Mouse (Mus musculus): ENCODE measurements around the gene Lrr1. TPM values are rescaled to one million over a fixed set of nuclear protein-coding genes. Genes with fewer than 3 reads are reported as not detected.

The Lrr1 gene
- total RNA-seq, 1 experiment: 10.4 TPM

GRCm38 (mm10) chr12:69127170-69127569 is 41.4 kb upstream of the Lrr1 start:
- Histone ChIP-seq H3K9ac (ENCODE audit: insufficient read depth, low read depth, low read length, poor library complexity, severe bottlenecking) (no peak overlapping the region), H3K4me3 (ENCODE audit: insufficient read depth in 1 of 2, low read depth in 1 of 2, low read length in 2 of 2, poor library complexity in 1 of 2, severe bottlenecking in 1 of 2) (no peak overlapping the region), H3K9me3 (ENCODE audit: control insufficient read depth, insufficient read depth, low read depth, low read length) (no peaks in the 10 kb centered on the region), H3K36me3 (ENCODE audit: control insufficient read depth, insufficient read depth, low read length, poor library complexity, severe bottlenecking) (no peaks in the 10 kb centered on the region), H3K4me1 (ENCODE audit: control insufficient read depth in 2 of 2, insufficient read depth in 2 of 2, low read length in 2 of 2, poor library complexity in 1 of 2) (peaks cover 6 to 9% of the 10 kb centered on the region in 2 experiments), H3K27ac (ENCODE audit: insufficient read depth, low read depth, low read length, poor library complexity, severe bottlenecking) (no peak overlapping the region)
- in situ Hi-C loops (cut with MboI; ENCODE audit: low sequenced_read_pairs in 2 of 2, unreplicated experiment in 2 of 2): no loop called here
- peak; percentile 63 for DNase-seq (ENCODE audit: low read depth, low spot score)
- TF ChIP-seq ZNF384 (IDR thresholded peaks at IDR 0.05; ENCODE audit: low read depth, low read length) (no peak), CHD2 (IDR thresholded peaks at IDR 0.05; ENCODE audit: low read depth, low read length) (no peak), HCFC1 (IDR thresholded peaks at IDR 0.05; ENCODE audit: borderline replicate concordance, insufficient read depth, low read length) (no peak), ZC3H11A (IDR thresholded peaks at IDR 0.05; ENCODE audit: borderline replicate concordance, low read depth, low read length) (no peak), MAFK (IDR thresholded peaks at IDR 0.05; ENCODE audit: insufficient read depth, low read depth, low read length) (no peak)

- Histone ChIP-seq H3K4me3 (ENCODE audit: insufficient read depth in 1 of 2, low read depth in 1 of 2, low read length in 2 of 2, poor library complexity in 1 of 2, severe bottlenecking in 1 of 2) (no peak overlapping the region), H3K27ac (ENCODE audit: insufficient read depth, low read depth, low read length, poor library complexity, severe bottlenecking) (no peak overlapping the region), H3K9ac (ENCODE audit: insufficient read depth, low read depth, low read length, poor library complexity, severe bottlenecking) (no peak overlapping the region), H3K36me3 (ENCODE audit: control insufficient read depth, insufficient read depth, low read length, poor library complexity, severe bottlenecking) (no peaks in the 10 kb centered on the region), H3K9me3 (ENCODE audit: control insufficient read depth, insufficient read depth, low read depth, low read length) (no peaks in the 10 kb centered on the region), H3K4me1 (ENCODE audit: control insufficient read depth in 2 of 2, insufficient read depth in 2 of 2, low read length in 2 of 2, poor library complexity in 1 of 2) (peaks cover 6 to 9% of the 10 kb centered on the region in 2 experiments)
- in situ Hi-C loops (cut with MboI; ENCODE audit: low sequenced_read_pairs in 2 of 2, unreplicated experiment in 2 of 2): no loop called here
- no peak for TF ChIP-seq MAFK (IDR thresholded peaks at IDR 0.05; ENCODE audit: insufficient read depth, low read depth, low read length)
- TF ChIP-seq ZC3H11A (IDR thresholded peaks at IDR 0.05; ENCODE audit: borderline replicate concordance, low read depth, low read length): no peak
- no peak for TF ChIP-seq HCFC1 (IDR thresholded peaks at IDR 0.05; ENCODE audit: borderline replicate concordance, insufficient read depth, low read length)
- TF ChIP-seq CHD2 (IDR thresholded peaks at IDR 0.05; ENCODE audit: low read depth, low read length): no peak
- DNase-seq (ENCODE audit: low read depth, low spot score): no peak
These were observed 41.0 kb upstream of the Lrr1 start for GRCm38 (mm10) chr12:69127626-69128025.

- no peaks in the 10 kb centered on the region for H3K36me3 ChIP-seq (ENCODE audit: control insufficient read depth, insufficient read depth, low read length, poor library complexity, severe bottlenecking)
- in situ Hi-C loops (cut with MboI; ENCODE audit: low sequenced_read_pairs in 2 of 2, unreplicated experiment in 2 of 2): no loop called here
- H3K9ac ChIP-seq (ENCODE audit: insufficient read depth, low read depth, low read length, poor library complexity, severe bottlenecking): no peak overlapping the region
- no peak overlapping the region; the same call in 1 of the 2 replicates for H3K27ac ChIP-seq (ENCODE audit: insufficient read depth, low read depth, low read length, poor library complexity, severe bottlenecking)
- peak; percentile 40 for DNase-seq (ENCODE audit: low read depth, low spot score)
- no peaks in the 10 kb centered on the region for H3K9me3 ChIP-seq (ENCODE audit: control insufficient read depth, insufficient read depth, low read depth, low read length)
- H3K4me1 ChIP-seq (ENCODE audit: control insufficient read depth in 2 of 2, insufficient read depth in 2 of 2, low read length in 2 of 2, poor library complexity in 1 of 2): peaks cover 6 to 9% of the 10 kb centered on the region in 2 experiments
- H3K4me3 ChIP-seq (ENCODE audit: insufficient read depth in 1 of 2, low read depth in 1 of 2, low read length in 2 of 2, poor library complexity in 1 of 2, severe bottlenecking in 1 of 2): peak overlapping the region; percentile 15 to 31; a peak in 3 of 4 replicates
- TF ChIP-seq ZNF384 (IDR thresholded peaks at IDR 0.05; ENCODE audit: low read depth, low read length) (no peak), MAFK (IDR thresholded peaks at IDR 0.05; ENCODE audit: insufficient read depth, low read depth, low read length) (no peak), ZC3H11A (IDR thresholded peaks at IDR 0.05; ENCODE audit: borderline replicate concordance, low read depth, low read length) (no peak), HCFC1 (IDR thresholded peaks at IDR 0.05; ENCODE audit: borderline replicate concordance, insufficient read depth, low read length) (no peak), CHD2 (IDR thresholded peaks at IDR 0.05; ENCODE audit: low read depth, low read length) (no peak)
These were observed 38.8 kb upstream of the Lrr1 start for GRCm38 (mm10) chr12:69129634-69130310.

- TF ChIP-seq ZC3H11A (IDR thresholded peaks at IDR 0.05; ENCODE audit: borderline replicate concordance, low read depth, low read length) (no peak), ZNF384 (IDR thresholded peaks at IDR 0.05; ENCODE audit: low read depth, low read length) (no peak), HCFC1 (IDR thresholded peaks at IDR 0.05; ENCODE audit: borderline replicate concordance, insufficient read depth, low read length) (no peak), CHD2 (IDR thresholded peaks at IDR 0.05; ENCODE audit: low read depth, low read length) (no peak), MAFK (IDR thresholded peaks at IDR 0.05; ENCODE audit: insufficient read depth, low read depth, low read length) (no peak)
- Histone ChIP-seq H3K9me3 (ENCODE audit: control insufficient read depth, insufficient read depth, low read depth, low read length) (no peaks in the 10 kb centered on the region), H3K9ac (ENCODE audit: insufficient read depth, low read depth, low read length, poor library complexity, severe bottlenecking) (no peak overlapping the region), H3K4me3 (ENCODE audit: insufficient read depth in 1 of 2, low read depth in 1 of 2, low read length in 2 of 2, poor library complexity in 1 of 2, severe bottlenecking in 1 of 2) (0 out of 4 replicates have a peak overlapping the region, but pooled peaks of 1 of the 2 experiments have one; percentile 31), H3K4me1 (ENCODE audit: control insufficient read depth in 2 of 2, insufficient read depth in 2 of 2, low read length in 2 of 2, poor library complexity in 1 of 2) (peaks cover 6 to 9% of the 10 kb centered on the region in 2 experiments), H3K36me3 (ENCODE audit: control insufficient read depth, insufficient read depth, low read length, poor library complexity, severe bottlenecking) (no peaks in the 10 kb centered on the region), H3K27ac (ENCODE audit: insufficient read depth, low read depth, low read length, poor library complexity, severe bottlenecking) (no peak overlapping the region)
- in situ Hi-C loops (cut with MboI; ENCODE audit: low sequenced_read_pairs in 2 of 2, unreplicated experiment in 2 of 2): no loop called here
- no peak for DNase-seq (ENCODE audit: low read depth, low spot score)
These were observed 38.1 kb upstream of the Lrr1 start for GRCm38 (mm10) chr12:69130486-69130885.
